Comparison of ENCODE assay signal across 7 mouse cellular contexts in the genomic region with DNA sequence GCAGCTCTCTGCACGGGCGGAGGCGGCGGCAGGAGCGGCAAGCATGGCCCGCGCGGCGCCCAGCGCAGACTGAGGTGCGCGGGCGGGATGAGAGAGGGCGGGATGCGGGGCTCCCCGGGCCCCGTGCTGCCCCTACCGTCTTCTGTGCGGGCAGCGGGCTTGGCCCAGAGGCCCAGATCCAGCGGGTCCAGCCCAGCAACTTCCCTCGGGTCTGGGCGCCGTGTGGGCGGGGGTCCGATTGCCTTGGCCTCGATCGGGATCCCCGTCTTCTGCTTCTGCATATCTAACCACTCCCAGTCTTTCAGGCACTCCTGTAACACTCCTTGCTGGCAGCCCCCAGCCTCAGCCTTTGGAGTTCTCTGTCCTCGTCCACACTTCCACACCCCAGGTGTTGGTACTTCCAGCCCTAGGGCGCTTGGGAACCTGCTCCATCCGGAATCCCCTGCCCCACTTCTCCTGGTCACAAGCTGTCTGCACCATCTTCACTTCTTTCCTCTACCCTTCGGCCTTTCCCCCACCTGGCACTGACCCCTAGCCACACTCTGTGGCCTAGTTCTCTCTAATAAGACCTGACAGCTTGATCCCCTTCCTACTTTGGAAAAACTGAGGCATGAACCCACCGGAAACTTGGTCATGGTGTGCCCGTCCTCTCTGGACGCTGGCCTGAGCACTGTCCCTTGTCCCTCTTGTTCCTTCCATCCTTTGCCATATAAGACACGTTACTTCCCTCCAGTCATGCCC. TPM values are rescaled to one million over a fixed set of nuclear protein-coding genes. Genes with fewer than 3 reads are reported as not detected.
A peak's percentile ranks its signal among the peaks of the same experiment; 100 is the strongest.
DNase-seq lines count a peak whose midpoint lies in the region; ATAC-seq and TF ChIP-seq lines count a peak whose summit lies in the region.

No protein-coding gene starts in this region.

- no peaks in the 10 kb centered on the region for H3K27me3 ChIP-seq in G1E (ENCODE audit: insufficient read depth, low read length)
- no peaks in the 10 kb centered on the region for H3K27me3 ChIP-seq in hindbrain, embryonic 11.5 days (ENCODE audit: control insufficient read depth, insufficient read depth, low read length)

- 1% methylated on average over 26 of the region's 37 CpGs for WGBS in hindbrain, embryonic 11.5 days
- 8% methylated on average over 28 of the region's 37 CpGs for WGBS in macrophage (ENCODE audit: missing documents)

- TF ChIP-seq CTCF in G1E (IDR thresholded peaks at IDR 0.05; ENCODE audit: low read depth, low read length) = no peak
- no peak for TF ChIP-seq CTCF in cortical plate, adult 2 months (IDR thresholded peaks at IDR 0.05; ENCODE audit: extremely low read depth, insufficient read depth, low read length)

- H3K36me3 ChIP-seq in G1E (replicated peaks) (peaks cover 36% of the 10 kb centered on the region), macrophage (ENCODE audit: inconsistent target) (no peaks in the 10 kb centered on the region)
- no peaks in the 10 kb centered on the region for H3K36me3 ChIP-seq in hindbrain, embryonic 11.5 days (ENCODE audit: control insufficient read depth, insufficient read depth, low read length)

- H3K4me3 ChIP-seq in G1E (ENCODE audit: low read depth, low read length) = peak overlapping the region; percentile 88
- peak overlapping the region; percentile 83 for H3K4me3 ChIP-seq in cortical plate, adult 2 months (ENCODE audit: insufficient read depth, low read length)
- H3K4me3 ChIP-seq in hindbrain, embryonic 11.5 days (ENCODE audit: low read depth, low read length) = peak overlapping the region; percentile 71
- H3K4me3 ChIP-seq in macrophage (ENCODE audit: inconsistent target) = peak overlapping the region; percentile 54

- peak overlapping the region; percentile 91 for H3K9ac ChIP-seq in hindbrain, embryonic 11.5 days (ENCODE audit: low read depth, low read length)

- H3K4me2 ChIP-seq in hindbrain, embryonic 11.5 days (replicated peaks; ENCODE audit: low read depth, low read length) = peak overlapping the region; percentile 84

- H3K27ac ChIP-seq in cortical plate, adult 2 months (ENCODE audit: insufficient read depth, low read length) = peak overlapping the region; percentile 82
- H3K27ac ChIP-seq in hindbrain, embryonic 11.5 days (ENCODE audit: low read depth, low read length) = peak overlapping the region; percentile 58; the same call in 1 of the 2 replicates
- no peak overlapping the region for H3K27ac ChIP-seq in macrophage

- no peak for TF ChIP-seq POLR2A in cortical plate, adult 2 months (IDR thresholded peaks at IDR 0.05; ENCODE audit: extremely low read depth, insufficient read depth, low read length)

- H3K9me3 ChIP-seq in G1E (replicated peaks) = no peaks in the 10 kb centered on the region
- H3K9me3 ChIP-seq in hindbrain, embryonic 11.5 days (ENCODE audit: control insufficient read depth, low read length) = no peaks in the 10 kb centered on the region

- peaks cover 74% of the 10 kb centered on the region for H3K4me1 ChIP-seq in G1E (ENCODE audit: insufficient read depth, low read depth, low read length)
- H3K4me1 ChIP-seq in cortical plate, adult 2 months (ENCODE audit: control insufficient read depth, insufficient read depth, low read length) = peaks cover 1% of the 10 kb centered on the region; the same call in 1 of the 2 replicates
- H3K4me1 ChIP-seq in hindbrain, embryonic 11.5 days (replicated peaks; ENCODE audit: control insufficient read depth, insufficient read depth, low read length) = no peaks in the 10 kb centered on the region

- DNase-seq in left cerebral cortex, adult 18-20 months (ENCODE audit: low spot score in 2 of 2) = peak; percentile 51 to 71
- no peak for DNase-seq in left cerebral cortex, adult 11 months (ENCODE audit: low spot score)
- no peak for DNase-seq in G1E (ENCODE audit: low spot score)
- no peak for DNase-seq in hindbrain, embryonic 11.5 days (ENCODE audit: low spot score)
- DNase-seq in yolk sac, embryonic 10.5 days (ENCODE audit: low spot score) = peak; percentile 52

- no peak for ATAC-seq in G1E (ENCODE audit: extremely low read depth, insufficient number of reproducible peaks, low FRiP score, poor library complexity, severe bottlenecking)
- peak; percentile 78 for ATAC-seq in hindbrain, embryonic 11.5 days (ENCODE audit: low FRiP score)

- H3K79me2 ChIP-seq in macrophage (ENCODE audit: inconsistent target) = peaks cover 10% of the 10 kb centered on the region; the same call in 1 of the 2 replicates

RNA-seq across cellular contexts. Expression of a gene that starts 0.5 kb away (rescaled TPM):
- 10 to 100 TPM; 94.4 to 96.8 TPM for total RNA-seq in left cerebral cortex, adult 18-20 months (2021)
- total RNA-seq in G1E (2014; fragmentation: Nextera tagmentation) (94.4 and 95.8 TPM in 2 replicates), G1E (2017) (22.8 and 23.1 TPM in 2 replicates)
- polyA plus RNA-seq in G1E (2012) (115 and 124 TPM in 2 replicates), macrophage (2018) (9.6 to 11.1 TPM (median 11.0 TPM) in 3 replicates)
- polyA plus RNA-seq in cortical plate, adult 2 months (2012; rRNA removed) = 57.8 and 64.8 TPM in 2 replicates
- 10.6 and 11.8 TPM in 2 replicates for polyA plus RNA-seq in hindbrain, embryonic 11.5 days (2014; fragmentation: Nextera tagmentation; extraction: Ambion mirVana)
- total RNA-seq in macrophage (2018; cell fraction: chromatin; rRNA removed) = 10 to 100 TPM in 6 of 26 experiments, 1 to 10 TPM in 18, under 1 TPM in 2; 0.75 to 16.6 (median 7.2) TPM
- 10 to 100 TPM in 13 of 26 experiments, 1 to 10 TPM in 13; 5.5 to 18.8 (median 10.5) TPM for total RNA-seq in macrophage (2018; cell fraction: cytosol; rRNA removed)
- 10 to 100 TPM in 13 of 26 experiments, 1 to 10 TPM in 13; 5.3 to 20.5 (median 9.8) TPM for total RNA-seq in macrophage (2018; cell fraction: nucleus; rRNA removed)

RNA-seq across cellular contexts. Expression of a gene that starts 17.9 kb away (rescaled TPM):
- total RNA-seq in left cerebral cortex, adult 18-20 months (2021) = 10 to 100 TPM; 18.8 to 18.9 TPM
- total RNA-seq in G1E (2014; fragmentation: Nextera tagmentation) (6.8 and 7.1 TPM in 2 replicates), G1E (2017) (8.9 and 9.8 TPM in 2 replicates)
- polyA plus RNA-seq in G1E (2012) (15.6 and 17.5 TPM in 2 replicates), macrophage (2018) (1.5 to 3.6 TPM (median 2.4 TPM) in 3 replicates)
- 18.0 and 18.2 TPM in 2 replicates for polyA plus RNA-seq in cortical plate, adult 2 months (2012; rRNA removed)
- 4.5 and 5.0 TPM in 2 replicates for polyA plus RNA-seq in hindbrain, embryonic 11.5 days (2014; fragmentation: Nextera tagmentation; extraction: Ambion mirVana)
- 10 to 100 TPM in 12 of 26 experiments, 1 to 10 TPM in 14; 1.2 to 21.5 (median 9.8) TPM for total RNA-seq in macrophage (2018; cell fraction: chromatin; rRNA removed)
- total RNA-seq in macrophage (2018; cell fraction: cytosol; rRNA removed) = 1 to 10 TPM in 25 of 26 experiments, under 1 TPM in 1; 0.91 to 3.1 (median 1.9) TPM
- total RNA-seq in macrophage (2018; cell fraction: nucleus; rRNA removed) = 10 to 100 TPM in 3 of 26 experiments, 1 to 10 TPM in 23; 1.5 to 11.5 (median 5.2) TPM

Comparison
In these comparisons a context has a peak if more than half of its experiments do, and no peak if none do; other contexts are left out.
1. DNase-seq: peak in left cerebral cortex, adult 18-20 months (2 of 2) and yolk sac, embryonic 10.5 days (single experiment); none in left cerebral cortex, adult 11 months (single experiment), G1E (single experiment) and hindbrain, embryonic 11.5 days (single experiment).
2. Peak in every context shown above with its lines, with median percentiles within 50 percentile points of each other: H3K4me3 ChIP-seq.